Mouse (Mus musculus) embryonic fibroblast, embryonic 13.5 days (primary cell): ENCODE data around the gene Lgals2. TPM values are rescaled to one million over a fixed set of nuclear protein-coding genes. Genes with fewer than 3 reads are reported as not detected.
A peak's percentile ranks its signal among the peaks of the same experiment; 100 is the strongest.
"Not testable (repeated sequence)": the region's sequence is repeated elsewhere in the genome, so short reads cannot be mapped to it uniquely, and the experiment has no call there.

ENCODE experiments used
- H3K27ac ChIP-seq: 2 replicates; pipeline ENCODE4 v1.5.1; 2012; ENCODE audit warnings: low read length, control low read depth, inconsistent platforms; ENCODE audit not compliant: insufficient read depth
- H3K4me1 ChIP-seq: 2 replicates; pipeline ENCODE4 v1.6.1; 2011; ENCODE audit warnings: low read length; ENCODE audit not compliant: control insufficient read depth, insufficient read depth
- H3K4me3 ChIP-seq: 2 replicates; pipeline ENCODE4 v1.5.1; 2011; ENCODE audit warnings: mild to moderate bottlenecking, control low read depth, low read length; ENCODE audit not compliant: insufficient read depth
- CTCF ChIP-seq: IDR thresholded peaks from 2 replicates; pipeline ENCODE4 v1.5.1; 2011; ENCODE audit warnings: mild to moderate bottlenecking, control low read depth, low read length, moderate library complexity, borderline replicate concordance; ENCODE audit not compliant: insufficient read depth
- POLR2A ChIP-seq: IDR thresholded peaks from 2 replicates; pipeline ENCODE4 v1.6.1; 2011; ENCODE audit warnings: low read depth, mild to moderate bottlenecking, control low read depth, low read length, moderate library complexity
- polyA plus RNA-seq: library from polyadenylated mRNA; stranded (reverse); fragments of >200 nt; gene quantifications from 2 replicates; pipeline ENCODE4 v1.2.4, GENCODE M21; 2011; ENCODE audit warnings: low read depth; ENCODE audit not compliant: missing spikeins, insufficient read length

Gene Lgals2
- polyA plus RNA-seq, 1 experiment, result not detected

DNA sequence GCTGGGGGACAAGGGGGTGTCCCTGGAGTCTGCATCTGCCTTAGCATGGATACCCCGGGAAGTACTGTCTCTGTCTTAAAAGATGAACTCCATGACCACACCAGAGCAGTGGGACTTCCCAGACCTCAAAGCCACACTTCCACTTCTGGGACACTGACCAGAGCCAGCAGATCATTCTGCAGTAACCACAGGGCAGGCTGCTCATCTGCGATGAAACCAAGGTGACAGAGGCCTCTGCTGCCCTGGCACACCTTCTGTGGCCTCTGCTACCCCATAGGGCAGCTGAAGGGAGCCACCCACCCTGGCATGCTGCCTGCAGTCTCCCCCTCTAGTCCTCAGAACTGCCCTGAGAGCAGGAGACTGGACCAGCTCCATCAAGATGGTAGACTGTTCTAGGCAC lies 40.4 kb upstream of the Lgals2 start:
- Histone ChIP-seq H3K4me1 (no peaks in the 10 kb centered on the region), H3K27ac (no peak overlapping the region), H3K4me3 (no peak overlapping the region)
- TF ChIP-seq CTCF, result no peak
- no peak for TF ChIP-seq POLR2A

- no peaks in the 10 kb centered on the region for H3K4me1 ChIP-seq
- TF ChIP-seq POLR2A (no peak), CTCF (no peak)
- no peak overlapping the region for H3K27ac ChIP-seq
- H3K4me3 ChIP-seq, result no peak overlapping the region
Observed at GRCm38 (mm10) chr15:78894726-78895125, 39.4 kb upstream of the Lgals2 start.

- no peak overlapping the region for H3K27ac ChIP-seq
- TF ChIP-seq CTCF, result no peak
- no peak for TF ChIP-seq POLR2A
- no peaks in the 10 kb centered on the region for H3K4me1 ChIP-seq
- H3K4me3 ChIP-seq, result no peak overlapping the region
Observed at GRCm38 (mm10) chr15:78892440-78892839, 37.1 kb upstream of the Lgals2 start.

DNA sequence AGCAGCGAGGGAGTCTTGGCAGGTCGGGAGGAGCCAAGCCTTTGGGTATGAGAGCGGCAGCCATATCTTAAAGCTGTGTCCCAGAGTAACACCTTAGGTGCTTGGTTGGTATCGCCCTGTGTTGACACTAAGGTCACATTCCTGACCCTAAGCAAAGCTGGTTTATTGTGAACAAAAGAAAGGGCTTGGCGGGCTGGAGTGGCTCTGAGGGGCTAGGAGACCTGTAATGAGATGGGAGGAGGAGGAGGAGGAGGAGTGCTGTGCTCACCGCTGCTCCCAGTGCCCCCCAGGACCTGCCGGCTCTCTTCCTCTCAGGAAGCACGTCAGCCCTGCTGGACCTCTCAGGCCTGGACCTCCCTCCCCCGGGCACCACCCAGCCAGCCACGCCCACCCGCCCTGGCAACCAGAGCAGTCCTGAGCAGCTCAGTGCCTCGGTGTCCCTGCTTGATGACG lies 34.1 kb upstream of the Lgals2 start:
- H3K4me1 ChIP-seq, result no peaks in the 10 kb centered on the region
- TF ChIP-seq POLR2A, result no peak
- TF ChIP-seq CTCF, result no peak
- H3K27ac ChIP-seq, result no peak overlapping the region
- no peak overlapping the region for H3K4me3 ChIP-seq

GRCm38 (mm10) chr15:78881828-78882227 lies 26.5 kb upstream of the Lgals2 start:
- Histone ChIP-seq H3K4me1 (no peaks in the 10 kb centered on the region), H3K27ac (no peak overlapping the region), H3K4me3 (no peak overlapping the region)
- TF ChIP-seq POLR2A (no peak), CTCF (no peak)

GRCm38 (mm10) chr15:78880432-78880831 lies 25.1 kb upstream of the Lgals2 start:
- no peak overlapping the region for H3K27ac ChIP-seq
- no peak for TF ChIP-seq POLR2A
- no peak for TF ChIP-seq CTCF
- H3K4me3 ChIP-seq, result no peak overlapping the region
- H3K4me1 ChIP-seq, result no peaks in the 10 kb centered on the region

DNA sequence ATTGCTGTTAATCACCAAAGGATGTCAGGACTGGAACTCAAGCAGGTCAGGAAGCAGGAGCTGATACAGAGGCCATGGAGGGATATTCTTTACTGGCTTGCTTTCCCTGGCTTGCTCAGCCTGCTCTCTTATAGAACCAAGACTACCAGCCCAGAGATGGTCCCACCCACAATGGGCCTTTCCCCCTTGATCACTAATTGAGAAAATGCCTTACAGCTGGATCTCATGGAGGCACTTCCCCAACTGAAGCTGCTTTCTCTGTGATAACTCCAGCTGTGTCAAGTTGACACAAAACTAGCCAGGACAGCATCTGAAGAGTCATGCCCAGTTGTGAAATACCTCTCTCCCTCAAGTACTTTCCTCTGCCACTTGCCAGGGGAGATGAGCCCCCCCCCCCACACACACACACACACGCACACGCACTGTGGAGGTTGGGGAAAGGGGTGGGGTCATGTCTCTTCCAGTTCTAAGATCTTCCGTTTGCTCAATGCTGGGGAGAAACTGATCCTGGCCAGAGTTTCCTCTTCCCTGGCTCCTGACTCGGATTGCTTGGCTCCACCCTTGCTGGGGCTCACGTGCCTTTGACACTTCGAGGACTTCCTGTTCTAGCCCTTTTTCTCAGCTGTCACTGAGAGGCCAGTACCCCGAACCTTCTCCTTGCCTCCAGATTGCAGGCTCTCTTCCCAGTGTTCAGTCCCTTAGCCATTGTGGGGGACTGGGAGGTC lies 23.6 kb upstream of the Lgals2 start:
- not testable (repeated sequence) for H3K4me1 ChIP-seq, H3K4me3 ChIP-seq
- H3K27ac ChIP-seq, result 0 out of 2 replicates have a peak overlapping the region, but pooled peaks have one; percentile 27

DNA sequence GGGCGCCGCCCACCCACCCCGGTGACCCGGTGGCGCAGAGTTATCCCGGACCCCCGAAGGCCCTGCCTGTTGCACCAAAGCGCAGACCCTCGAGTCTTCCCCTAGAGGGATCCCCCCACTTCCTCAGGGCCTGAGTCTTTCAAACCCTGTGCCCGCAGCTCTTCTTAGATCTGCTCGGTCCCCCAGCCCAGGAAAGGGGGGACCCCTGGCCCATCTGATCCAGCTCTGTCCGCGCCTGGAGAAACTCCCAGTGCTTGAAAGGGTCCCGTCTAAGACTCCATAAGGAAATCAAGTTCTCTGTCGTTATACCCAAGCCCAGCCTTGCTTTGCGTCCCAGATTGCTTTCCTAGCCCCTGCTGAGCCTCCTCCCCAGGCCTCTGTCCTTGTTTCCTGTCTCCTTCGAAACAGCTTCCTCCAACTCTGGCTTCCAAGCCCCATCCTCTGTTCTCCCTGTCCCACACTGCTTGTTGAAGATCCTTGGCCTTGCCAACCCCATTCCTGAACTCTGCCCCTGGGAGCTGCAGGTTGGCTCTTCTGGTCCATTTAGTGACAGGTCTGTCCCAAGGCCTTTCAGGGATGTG lies 22.6 kb upstream of the Lgals2 start:
- no peak for TF ChIP-seq CTCF
- TF ChIP-seq POLR2A, result no peak; the same call in 1 of the 2 replicates
- no peaks in the 10 kb centered on the region for H3K4me1 ChIP-seq
- H3K4me3 ChIP-seq, result peak overlapping the region; percentile 62
- peak overlapping the region; percentile 94 for H3K27ac ChIP-seq

- no peaks in the 10 kb centered on the region for H3K4me1 ChIP-seq
- H3K27ac ChIP-seq, result peak within 1 kb of the TSS; percentile 94
- TF ChIP-seq CTCF (no peak), POLR2A (peak; percentile 68)
- peak within 1 kb of the TSS; percentile 62 for H3K4me3 ChIP-seq
Observed at GRCm38 (mm10) chr15:78876991-78877809, 21.9 kb upstream of the Lgals2 start, which contains the start of gene Gga1. TSS of gene Gga1 (plus strand) at chr15:78877190.
